Mouse (Mus musculus): ENCODE data around the gene Fcer1g. TPM values are rescaled to one million over a fixed set of nuclear protein-coding genes. Genes with fewer than 3 reads are reported as not detected.

Fcer1g gene
- polyA plus RNA-seq, 1 experiment from 2014 or later = 60.7 TPM

DNA sequence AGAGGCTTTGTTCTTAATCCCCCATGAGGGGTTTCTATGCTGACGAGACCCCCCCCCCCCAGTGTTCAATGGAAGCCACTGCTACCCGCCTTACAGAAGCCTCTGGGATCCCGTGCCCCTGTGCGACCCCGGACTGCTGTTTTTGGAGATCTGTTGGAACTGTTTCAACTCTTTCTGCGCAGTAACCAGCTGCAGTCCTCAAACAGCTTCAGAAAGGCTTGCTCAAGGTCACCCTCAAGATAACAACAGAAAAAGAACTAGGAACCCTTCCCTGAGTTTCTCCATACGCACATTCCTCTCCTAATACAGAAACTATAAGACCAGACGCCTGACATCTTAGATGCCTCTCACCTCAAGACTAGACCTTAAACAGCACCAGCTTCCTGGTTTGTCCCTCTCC lies 45.1 kb downstream of the Fcer1g start:
- Histone ChIP-seq H3K36me3 (no peaks in the 10 kb centered on the region), H3K4me2 (no peak overlapping the region), H3K4me1 (peaks cover 23% of the 10 kb centered on the region), H3K4me3 (no peak overlapping the region), H3K27ac (no peak overlapping the region), H3K27me3 (replicated peaks) (peaks cover 61% of the 10 kb centered on the region), H3K9me3 (replicated peaks) (no peaks in the 10 kb centered on the region), H3K9ac (no peak overlapping the region)
- 53% methylated on average over 8 of the region's 8 CpGs for WGBS (ENCODE audit: insufficient replicate concordance)
- ATAC-seq = no peak

DNA sequence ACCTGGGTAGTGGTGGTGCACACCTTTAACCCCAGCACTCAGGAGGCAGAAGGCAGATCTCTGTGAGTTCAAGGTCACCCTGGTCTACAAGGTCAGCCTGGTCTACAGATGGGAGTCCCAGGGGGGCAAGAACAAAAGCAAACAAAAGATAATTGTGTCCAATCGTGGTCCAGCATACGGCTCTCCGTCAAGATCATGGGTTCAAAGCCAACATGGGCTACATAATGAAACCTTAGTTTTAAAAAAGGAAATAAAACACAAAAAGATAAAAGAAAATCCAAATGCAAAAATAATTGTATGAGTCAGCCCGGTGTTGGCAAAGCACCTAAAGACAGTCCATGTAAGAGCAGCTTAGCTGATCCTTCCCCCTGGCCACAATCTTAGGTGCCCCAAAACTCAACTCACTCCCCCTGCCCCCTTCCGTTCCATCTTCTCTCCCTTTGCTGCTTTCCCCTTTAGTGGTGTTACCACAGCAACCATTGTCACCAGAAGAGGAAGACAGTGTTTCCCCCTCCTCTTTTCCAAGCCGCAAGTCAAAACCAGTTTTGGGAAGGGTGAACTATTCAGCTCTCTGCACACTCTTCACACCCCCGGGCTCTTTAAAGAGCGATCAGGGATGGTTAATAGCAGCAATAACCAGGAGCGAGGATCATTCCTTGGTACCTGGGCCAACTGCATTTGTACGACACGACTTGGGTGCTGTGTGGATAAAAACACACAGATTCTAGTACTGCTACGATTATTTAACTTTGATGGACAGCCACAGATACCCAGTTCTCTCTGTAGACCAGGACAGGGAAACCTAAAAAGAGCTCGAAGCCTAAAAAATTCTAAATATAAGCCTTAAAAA lies 46.1 kb downstream of the Fcer1g start:
- peaks cover 14% of the 10 kb centered on the region; the same call in 1 of the 2 replicates for H3K4me1 ChIP-seq
- no peaks in the 10 kb centered on the region for H3K9me3 ChIP-seq (replicated peaks)
- H3K27ac ChIP-seq = no peak overlapping the region
- H3K36me3 ChIP-seq = no peaks in the 10 kb centered on the region
- ATAC-seq = no peak
- no peak overlapping the region for H3K4me3 ChIP-seq
- no peak overlapping the region for H3K9ac ChIP-seq
- WGBS (ENCODE audit: insufficient replicate concordance) = 39% methylated on average over 13 of the region's 13 CpGs
- no peak overlapping the region for H3K4me2 ChIP-seq
- H3K27me3 ChIP-seq (replicated peaks) = peaks cover 51% of the 10 kb centered on the region

- no peak overlapping the region for H3K27ac ChIP-seq
- no peak for ATAC-seq
Measured at GRCm38 (mm10) chr1:171185655-171186054, 48.5 kb downstream of the Fcer1g start.

GRCm38 (mm10) chr1:171184314-171184713 lies 49.9 kb downstream of the Fcer1g start:
- Histone ChIP-seq H3K36me3 (no peaks in the 10 kb centered on the region), H3K4me2 (no peak overlapping the region), H3K27me3 (replicated peaks) (peaks cover 15% of the 10 kb centered on the region; the same call in 1 of the 2 replicates), H3K4me3 (no peak overlapping the region), H3K4me1 (peaks cover 6% of the 10 kb centered on the region; the same call in 1 of the 2 replicates), H3K9me3 (replicated peaks) (no peaks in the 10 kb centered on the region), H3K27ac (no peak overlapping the region), H3K9ac (no peak overlapping the region)
- WGBS (ENCODE audit: insufficient replicate concordance) = 26% methylated on average over 7 of the region's 7 CpGs
- ATAC-seq = no peak

More at GRCm38 (mm10) chr1:171185655-171186054, 48.5 kb downstream of the Fcer1g start:
- no peak overlapping the region for H3K9ac ChIP-seq
- no peaks in the 10 kb centered on the region for H3K36me3 ChIP-seq
- peaks cover 11% of the 10 kb centered on the region; the same call in 1 of the 2 replicates for H3K4me1 ChIP-seq
- no peaks in the 10 kb centered on the region for H3K9me3 ChIP-seq (replicated peaks)
- WGBS (ENCODE audit: insufficient replicate concordance) = 60% methylated on average over 8 of the region's 8 CpGs
- H3K4me3 ChIP-seq = no peak overlapping the region
- peaks cover 28% of the 10 kb centered on the region for H3K27me3 ChIP-seq (replicated peaks)
- H3K4me2 ChIP-seq = no peak overlapping the region

- H3K4me2 ChIP-seq = no peak overlapping the region
- 26% methylated on average over 3 of the region's 3 CpGs for WGBS (ENCODE audit: insufficient replicate concordance)
Measured at GRCm38 (mm10) chr1:171183620-171184019, 50.5 kb downstream of the Fcer1g start.

GRCm38 (mm10) chr1:171183025-171183424 lies 51.1 kb downstream of the Fcer1g start:
- Histone ChIP-seq H3K36me3 (no peaks in the 10 kb centered on the region), H3K27me3 (replicated peaks) (0 out of 2 replicates have a peak, but pooled peaks cover 12% of the 10 kb centered on the region), H3K4me1 (no peaks in the 10 kb centered on the region), H3K4me3 (no peak overlapping the region), H3K9ac (no peak overlapping the region), H3K27ac (no peak overlapping the region), H3K4me2 (no peak overlapping the region), H3K9me3 (replicated peaks) (no peaks in the 10 kb centered on the region)
- 73% methylated on average over 3 of the region's 3 CpGs for WGBS (ENCODE audit: insufficient replicate concordance)
- ATAC-seq = no peak

More at GRCm38 (mm10) chr1:171183620-171184019, 50.5 kb downstream of the Fcer1g start:
- Histone ChIP-seq H3K4me3 (no peak overlapping the region), H3K27ac (no peak overlapping the region), H3K36me3 (no peaks in the 10 kb centered on the region), H3K9ac (no peak overlapping the region), H3K4me1 (no peaks in the 10 kb centered on the region), H3K27me3 (replicated peaks) (0 out of 2 replicates have a peak, but pooled peaks cover 13% of the 10 kb centered on the region), H3K9me3 (replicated peaks) (no peaks in the 10 kb centered on the region)
- no peak for ATAC-seq

Other genes with a start within 250 kb of the Fcer1g start
- 1.3 and 2.0 TPM in 2 replicates for gene Fcgr4, start 215.4 kb downstream of the Fcer1g start, polyA plus RNA-seq (2016; fragmentation: Nextera tagmentation; extraction: Ambion mirVana)
- 16.1 and 17.0 TPM in 2 replicates for gene Fcgr3, start 169.4 kb downstream of the Fcer1g start, polyA plus RNA-seq (2016; fragmentation: Nextera tagmentation; extraction: Ambion mirVana)
- 2.1 and 2.3 TPM in 2 replicates for gene Cfap126, start 120.4 kb downstream of the Fcer1g start, polyA plus RNA-seq (2016; fragmentation: Nextera tagmentation; extraction: Ambion mirVana)
- 140 and 155 TPM in 2 replicates for gene Sdhc, start 83.8 kb downstream of the Fcer1g start, polyA plus RNA-seq (2016; fragmentation: Nextera tagmentation; extraction: Ambion mirVana)
- 0.10 and 0.18 TPM in 2 replicates for gene Mpz, start 83.7 kb downstream of the Fcer1g start, polyA plus RNA-seq (2016; fragmentation: Nextera tagmentation; extraction: Ambion mirVana)
- 1.1 and 1.2 TPM in 2 replicates for gene Pcp4l1, start 38.1 kb downstream of the Fcer1g start, polyA plus RNA-seq (2016; fragmentation: Nextera tagmentation; extraction: Ambion mirVana)
- gene Nr1i3, start 20.4 kb downstream of the Fcer1g start, polyA plus RNA-seq (2016; fragmentation: Nextera tagmentation; extraction: Ambion mirVana) = 0.23 and 0.36 TPM in 2 replicates
- 20.7 and 21.9 TPM in 2 replicates for gene Tomm40l, start 11.9 kb downstream of the Fcer1g start, polyA plus RNA-seq (2016; fragmentation: Nextera tagmentation; extraction: Ambion mirVana)
- 2,516 and 2,642 TPM in 2 replicates for gene Apoa2, start 9.3 kb downstream of the Fcer1g start, polyA plus RNA-seq (2016; fragmentation: Nextera tagmentation; extraction: Ambion mirVana)
- 0.61 and 0.72 TPM in 2 replicates for gene Adamts4, start 16.1 kb upstream of the Fcer1g start, polyA plus RNA-seq (2016; fragmentation: Nextera tagmentation; extraction: Ambion mirVana)
- gene Ndufs2, start 17.0 kb upstream of the Fcer1g start, polyA plus RNA-seq (2016; fragmentation: Nextera tagmentation; extraction: Ambion mirVana) = 160 and 167 TPM in 2 replicates
- gene B4galt3, start 36.0 kb upstream of the Fcer1g start, polyA plus RNA-seq (2016; fragmentation: Nextera tagmentation; extraction: Ambion mirVana) = 29.9 and 35.8 TPM in 2 replicates
- 199 and 207 TPM in 2 replicates for gene Ppox, start 46.8 kb upstream of the Fcer1g start, polyA plus RNA-seq (2016; fragmentation: Nextera tagmentation; extraction: Ambion mirVana)
- gene Usp21, start 53.6 kb upstream of the Fcer1g start, polyA plus RNA-seq (2016; fragmentation: Nextera tagmentation; extraction: Ambion mirVana) = 36.2 and 38.6 TPM in 2 replicates
- 55.9 and 58.3 TPM in 2 replicates for gene Ufc1, start 60.7 kb upstream of the Fcer1g start, polyA plus RNA-seq (2016; fragmentation: Nextera tagmentation; extraction: Ambion mirVana)
- gene Dedd, start 94.8 kb upstream of the Fcer1g start, polyA plus RNA-seq (2016; fragmentation: Nextera tagmentation; extraction: Ambion mirVana) = 24.9 and 26.1 TPM in 2 replicates
- gene Nit1, start 111.3 kb upstream of the Fcer1g start, polyA plus RNA-seq (2016; fragmentation: Nextera tagmentation; extraction: Ambion mirVana) = 22.8 and 25.3 TPM in 2 replicates
- 74.3 and 76.1 TPM in 2 replicates for gene Pfdn2, start 111.3 kb upstream of the Fcer1g start, polyA plus RNA-seq (2016; fragmentation: Nextera tagmentation; extraction: Ambion mirVana)
- 0.35 and 0.46 TPM in 2 replicates for gene Klhdc9, start 126.4 kb upstream of the Fcer1g start, polyA plus RNA-seq (2016; fragmentation: Nextera tagmentation; extraction: Ambion mirVana)
- gene Nectin4, start 135.7 kb upstream of the Fcer1g start, polyA plus RNA-seq (2016; fragmentation: Nextera tagmentation; extraction: Ambion mirVana) = 0.06 and 0.13 TPM in 2 replicates
- gene Arhgap30, start 154.6 kb upstream of the Fcer1g start, polyA plus RNA-seq (2016; fragmentation: Nextera tagmentation; extraction: Ambion mirVana) = 4.7 and 5.3 TPM in 2 replicates
- 27.5 and 28.7 TPM in 2 replicates for gene Usf1, start 176.9 kb upstream of the Fcer1g start, polyA plus RNA-seq (2016; fragmentation: Nextera tagmentation; extraction: Ambion mirVana)
- gene Tstd1, start 184.5 kb upstream of the Fcer1g start, polyA plus RNA-seq (2016; fragmentation: Nextera tagmentation; extraction: Ambion mirVana) = 3.1 TPM in 2 replicates
- 28.2 and 28.9 TPM in 2 replicates for gene F11r, start 203.2 kb upstream of the Fcer1g start, polyA plus RNA-seq (2016; fragmentation: Nextera tagmentation; extraction: Ambion mirVana)